Mouse (Mus musculus) left cerebral cortex, postnatal 25 days (tissue): ENCODE data around the gene Acap1. TPM values are rescaled to one million over a fixed set of nuclear protein-coding genes. Genes with fewer than 3 reads are reported as not detected.
"Not testable (repeated sequence)": the region's sequence is repeated elsewhere in the genome, so short reads cannot be mapped to it uniquely, and the experiment has no call there.

ENCODE experiments used
- DNase-seq, 2 experiments: peaks; one replicate each; pipeline ENCODE4 v3.0.0; 2022; ENCODE audit warnings: low spot score in 2 of 2, mixed read lengths in 1 of 2
- intact Hi-C: fragments of 180-260 bp; cut with DNase I; formaldehyde crosslinking; loops from one replicate; pipeline ENCODE4 v1.15.1; 2025
- total RNA-seq, 2 experiments: library from RNA; stranded (reverse); gene quantifications; 2 replicates each; pipeline ENCODE4 v1.2.3; 2021

Acap1 gene
- total RNA-seq, 2 experiments from 2014 or later, result not detected

- DNase-seq, result no peak
- intact Hi-C loops, result loop anchor here (5.0 kb wide), 2 partner anchors 60 to 240 kb away; partner anchors contain the start of genes Ctdnep1, Elp5 and Senp3
Observed at GRCm38 (mm10) chr11:69922796-69923195, 27.5 kb upstream of the Acap1 start.

GRCm38 (mm10) chr11:69922012-69922756, 26.8 kb upstream of the Acap1 start:
- intact Hi-C loops, result loop anchor here (5.0 kb wide), 2 partner anchors 60 to 240 kb away; partner anchors contain the start of genes Ctdnep1, Elp5 and Senp3

GRCm38 (mm10) chr11:69921114-69922011, 26.0 kb upstream of the Acap1 start, which contains the start of gene Eif5a:
Eif5a (minus strand) TSS chr11:69921958.
- peak; percentile 99 to 100 for DNase-seq
- intact Hi-C loops, result loop anchor here (1.0 to 5.0 kb wide), 3 partner anchors 20 to 239 kb away; partner anchors contain the start of genes Ctdnep1, Elp5, Neurl4 and Senp3

More at GRCm38 (mm10) chr11:69922012-69922756, 26.8 kb upstream of the Acap1 start:
- no peak for DNase-seq

DNA sequence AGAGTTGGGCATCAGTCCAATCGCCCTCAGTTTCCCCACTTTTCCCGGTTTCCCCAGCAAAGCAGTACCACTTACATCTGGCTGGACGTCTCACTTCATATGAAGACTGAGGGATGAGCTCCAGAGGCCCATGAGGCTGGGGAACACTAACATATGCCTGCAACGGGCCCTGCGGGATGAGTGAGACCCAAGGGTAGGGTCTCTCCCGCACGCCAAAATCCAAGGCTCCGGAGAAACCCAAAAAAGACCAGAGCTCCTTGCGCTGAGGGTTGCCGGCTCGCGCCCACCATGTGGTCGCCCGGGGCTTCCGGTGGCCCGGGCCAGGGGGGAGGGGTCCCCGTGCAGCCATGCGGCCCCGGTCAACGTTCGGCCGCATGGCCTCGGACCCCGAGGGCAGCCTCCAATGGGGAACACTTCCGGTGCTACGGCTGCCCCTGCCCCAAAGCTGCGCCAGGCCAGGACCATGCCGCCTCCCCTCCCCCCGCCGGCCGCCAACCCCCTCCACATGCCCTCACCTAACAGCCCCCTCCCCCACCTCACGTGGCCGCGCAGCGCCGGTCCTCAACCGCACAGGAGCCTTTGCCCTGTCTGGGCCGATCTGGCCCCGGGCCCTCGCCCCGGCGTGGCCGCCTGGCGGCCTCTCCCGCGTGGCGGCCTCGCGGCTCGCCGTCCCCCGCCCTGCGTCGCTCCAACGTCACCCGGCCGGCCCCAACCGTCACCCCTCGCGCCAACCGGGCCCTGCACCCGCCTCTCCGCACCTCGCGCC, 25.1 kb upstream of the Acap1 start:
- intact Hi-C loops, result loop anchor here (1.0 to 5.0 kb wide), 3 partner anchors 19 to 238 kb away; partner anchors contain the start of genes Ctdnep1, Elp5, Neurl4 and Senp3
- DNase-seq, result peak in 1 of 2 experiments; percentile 9

DNA sequence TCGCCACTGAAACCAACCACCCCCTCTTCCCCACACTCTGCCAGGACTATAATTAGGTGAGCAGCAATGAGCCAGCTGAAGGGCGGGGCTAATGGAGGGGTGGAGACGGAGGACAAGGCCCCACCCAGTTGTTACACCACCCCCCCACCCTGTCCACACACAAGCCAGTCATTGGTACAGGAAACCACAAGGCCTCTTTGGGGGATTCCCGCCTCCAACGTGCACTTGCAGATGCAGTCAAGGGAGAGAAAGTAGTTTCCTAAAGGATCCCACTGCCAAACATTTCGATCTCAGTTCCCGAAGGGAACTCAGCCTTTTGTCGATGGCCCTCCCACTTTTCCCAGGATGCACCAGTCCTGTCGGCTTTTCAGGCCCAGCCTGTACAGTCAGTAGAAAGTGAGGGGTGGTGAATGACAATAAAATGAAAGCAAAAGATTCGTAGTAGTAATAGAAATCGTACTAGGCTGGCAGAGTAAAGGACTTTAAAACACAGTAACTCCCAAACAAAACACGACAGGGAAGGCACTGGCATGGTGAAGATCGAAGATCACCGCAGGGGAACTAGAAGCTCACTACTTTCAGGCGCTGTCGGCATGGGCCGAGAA, 24.4 kb upstream of the Acap1 start:
- intact Hi-C loops, result loop anchor here (5.0 kb wide), 2 partner anchors 63 to 237 kb away; partner anchors contain the start of genes Ctdnep1, Elp5 and Senp3
- DNase-seq, result peak; percentile 41 to 61

GRCm38 (mm10) chr11:69919053-69919452, 23.7 kb upstream of the Acap1 start:
- DNase-seq, result no peak
- intact Hi-C loops, result no loop called here

GRCm38 (mm10) chr11:69918118-69918517, 22.8 kb upstream of the Acap1 start:
- intact Hi-C loops, result no loop called here
- DNase-seq, result no peak

GRCm38 (mm10) chr11:69917379-69917948, 22.1 kb upstream of the Acap1 start:
- intact Hi-C loops, result no loop called here
- DNase-seq, result no peak

- intact Hi-C loops, DNase-seq: not testable (repeated sequence)
Observed at GRCm38 (mm10) chr11:69916652-69917378, 21.5 kb upstream of the Acap1 start.

- intact Hi-C loops, result no loop called here
- no peak for DNase-seq
Observed at GRCm38 (mm10) chr11:69915667-69916627, 20.6 kb upstream of the Acap1 start.

- DNase-seq, result no peak
- intact Hi-C loops, result no loop called here
Observed at GRCm38 (mm10) chr11:69914917-69915430, 19.6 kb upstream of the Acap1 start.

GRCm38 (mm10) chr11:69914372-69914764, 19.0 kb upstream of the Acap1 start:
- DNase-seq, result no peak
- intact Hi-C loops, result no loop called here

- intact Hi-C loops, result no loop called here
Observed at GRCm38 (mm10) chr11:69913554-69914371, 18.4 kb upstream of the Acap1 start, which contains the start of gene Gps2. Gps2 (plus strand) TSS chr11:69913888.

DNA sequence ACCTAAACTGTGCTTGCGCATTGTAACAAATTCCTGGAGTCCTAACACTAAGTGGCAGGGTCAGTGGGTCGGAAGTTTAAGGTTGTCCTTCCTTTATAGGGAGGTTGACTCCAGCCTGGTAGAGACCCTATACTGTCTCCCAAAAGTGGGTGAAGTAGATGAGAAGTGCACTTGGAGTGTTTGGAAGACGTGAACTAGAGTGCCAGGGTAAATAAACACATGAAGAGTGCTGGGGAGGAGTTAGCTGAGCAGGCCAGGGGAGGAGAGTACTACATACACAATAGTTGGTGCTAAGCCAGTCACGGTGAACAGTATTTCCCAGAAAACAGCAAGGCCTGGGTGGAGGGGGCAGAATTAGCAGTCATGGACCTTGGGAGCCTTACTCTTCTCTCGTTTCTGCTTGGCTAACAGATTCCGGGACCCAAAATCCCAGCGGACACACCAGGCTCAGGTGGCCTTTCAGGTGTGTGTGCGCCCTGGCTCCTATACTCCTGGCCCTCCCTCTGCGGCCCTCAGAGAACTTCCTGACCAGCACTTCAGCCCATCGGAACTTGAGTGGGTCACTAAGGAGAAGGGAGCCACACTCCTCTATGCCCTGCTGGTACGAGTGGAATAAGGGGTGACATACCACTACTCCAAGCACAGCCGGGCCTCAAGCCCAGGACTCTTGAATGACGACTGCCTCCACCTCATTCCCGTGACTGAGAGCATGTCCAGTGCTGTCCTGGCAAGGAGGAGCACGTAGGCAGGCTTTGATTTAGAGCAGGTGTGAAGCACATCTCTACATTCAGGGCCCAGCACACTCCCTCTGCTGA, 17.6 kb upstream of the Acap1 start:
- DNase-seq, result no peak
- intact Hi-C loops, result no loop called here

More at GRCm38 (mm10) chr11:69913554-69914371, 18.4 kb upstream of the Acap1 start, which contains the start of gene Gps2:
- DNase-seq, result peak; percentile 94 to 96

DNA sequence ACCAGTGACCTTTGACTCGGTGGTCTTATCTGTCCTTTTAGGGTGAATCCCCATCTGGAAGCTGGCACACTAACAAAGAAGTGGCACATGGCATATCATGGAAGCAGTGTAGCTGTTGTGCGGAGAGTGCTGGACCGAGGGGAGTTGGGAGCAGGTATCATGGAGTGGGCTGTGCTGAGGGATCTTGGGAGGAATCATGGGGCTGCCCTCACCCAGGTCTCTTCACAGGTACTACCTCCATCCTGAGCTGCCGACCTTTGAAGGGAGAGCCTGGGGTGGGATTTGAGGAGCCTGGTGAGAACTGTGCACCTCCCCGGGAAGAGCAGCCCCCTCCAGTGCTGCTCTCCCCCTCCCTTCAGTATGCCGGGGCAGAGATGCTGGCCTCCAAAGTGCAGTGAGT, 16.4 kb upstream of the Acap1 start:
- intact Hi-C loops, result no loop called here
- DNase-seq, result no peak
